Mouse (Mus musculus) WW6 (cell line): ENCODE measurements around the gene Pimreg.

Experiments used
- DNase-seq: peaks from one replicate; pipeline ENCODE4 v3.0.0-alpha.2; 2013; ENCODE audit warnings: low read depth, low spot score

The Pimreg gene

DNA sequence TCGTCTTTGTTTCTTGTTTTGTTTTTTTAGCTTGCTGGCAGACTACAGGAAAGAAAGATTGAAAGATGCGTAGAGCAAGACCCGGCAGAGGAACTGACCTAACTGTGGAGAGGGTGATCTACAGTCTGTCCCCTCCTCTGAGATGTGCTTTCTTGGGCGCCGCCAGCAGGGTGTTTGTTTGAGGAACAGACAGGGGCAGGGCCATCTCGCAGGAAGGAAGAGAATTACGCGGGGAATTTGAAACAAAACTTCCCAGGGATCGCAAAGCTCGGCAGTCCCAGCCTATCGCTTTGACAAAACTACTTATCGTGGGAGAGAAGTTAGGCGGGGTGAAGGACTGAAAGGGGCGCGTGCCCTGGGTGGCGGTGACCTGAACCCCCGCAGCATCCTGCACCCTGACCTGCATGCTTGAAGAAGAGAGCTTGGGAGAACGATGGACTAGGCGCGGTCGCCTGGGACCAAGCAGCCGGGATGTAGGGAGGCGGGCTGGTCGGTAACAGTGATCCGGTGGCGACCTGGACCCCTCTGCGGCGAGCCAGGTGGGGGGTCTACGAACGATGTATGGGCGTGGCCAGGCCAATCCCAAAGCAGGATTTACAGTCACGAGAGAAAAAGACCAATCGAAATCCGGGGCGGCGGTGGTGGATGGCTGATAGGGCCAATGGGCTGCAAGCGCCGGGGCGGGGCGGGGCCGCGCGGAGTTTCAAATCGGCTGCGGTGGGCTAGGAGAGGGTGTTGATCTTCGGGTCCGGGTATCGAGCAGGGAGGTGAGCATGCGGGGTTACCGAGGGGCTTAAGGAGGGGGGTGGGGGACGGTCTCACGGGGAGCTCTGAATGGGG lies at the start of gene Pimreg:
Gene Pimreg, plus strand, starts transcription at position 265 of the 840 bp plus-strand sequence.
- DNase-seq: peak; percentile 89

DNA sequence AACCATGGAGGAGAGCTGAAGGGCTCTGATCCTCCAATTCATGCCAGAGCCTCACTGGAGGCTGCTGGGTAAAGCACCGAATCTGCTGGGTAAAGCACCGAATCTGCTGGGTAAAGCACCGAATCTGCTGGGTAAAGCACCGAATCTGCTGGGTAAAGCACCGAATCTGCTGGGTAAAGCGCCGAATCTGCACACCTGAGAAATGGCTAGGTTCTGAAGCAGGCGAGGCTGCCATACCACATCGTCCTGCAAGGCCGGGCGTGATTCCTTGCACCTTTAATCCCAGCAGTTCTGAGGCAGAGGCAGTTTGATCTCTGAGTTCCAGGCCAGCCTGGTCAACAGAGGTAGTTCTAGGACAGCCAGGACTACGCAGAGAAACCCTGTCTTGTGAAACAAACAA lies 49.4 kb upstream of the Pimreg start:
- DNase-seq: no peak

- peak; percentile 53 for DNase-seq
Measured at GRCm38 (mm10) chr11:71995968-71996511, 45.8 kb upstream of the Pimreg start.

GRCm38 (mm10) chr11:71996805-71997204 lies 45.0 kb upstream of the Pimreg start:
- no peak for DNase-seq

GRCm38 (mm10) chr11:72000194-72000593 lies 41.6 kb upstream of the Pimreg start:
- DNase-seq: no peak

GRCm38 (mm10) chr11:72002138-72002853 lies 39.5 kb upstream of the Pimreg start:
- DNase-seq: no peak

DNA sequence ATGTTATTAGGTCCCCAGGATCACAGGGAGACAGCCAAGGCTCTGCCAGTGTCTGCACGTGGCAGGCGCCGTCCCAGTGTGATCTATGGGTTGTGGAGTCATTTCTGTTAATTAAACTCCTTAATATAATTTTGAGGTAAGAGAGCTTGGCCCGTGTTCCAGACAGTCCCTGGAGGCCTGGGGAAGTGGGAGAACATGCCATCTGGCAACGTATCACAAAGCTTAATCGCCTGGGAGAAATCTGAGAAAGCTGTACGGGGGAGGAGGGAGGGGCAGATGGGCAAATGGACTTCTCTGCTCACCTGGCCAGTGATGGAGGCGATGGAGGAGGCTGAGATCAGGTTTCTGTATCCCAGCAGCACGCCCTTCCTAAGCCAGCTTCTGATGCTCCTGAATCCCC lies 38.7 kb upstream of the Pimreg start:
- no peak for DNase-seq

GRCm38 (mm10) chr11:72005547-72005946 lies 36.3 kb upstream of the Pimreg start:
- DNase-seq: no peak

DNA sequence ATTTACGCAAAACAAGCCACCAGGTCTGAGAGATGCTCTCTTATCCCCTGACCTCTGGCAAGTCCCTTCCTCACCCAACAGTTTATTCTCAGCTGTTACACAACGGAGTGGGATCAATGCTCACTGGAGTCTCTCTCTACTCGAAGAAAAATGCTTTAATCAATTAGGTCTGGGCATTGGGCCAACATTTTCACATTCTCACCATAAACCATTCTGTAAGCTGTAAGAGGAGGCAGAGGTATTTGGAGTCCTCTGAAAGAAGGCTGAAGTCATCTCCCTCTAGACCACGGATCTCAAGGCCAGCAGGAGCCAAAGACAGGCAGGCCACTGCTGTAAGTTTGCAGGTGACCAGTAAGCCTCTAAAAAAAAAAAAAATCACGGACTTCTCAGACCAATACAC lies 31.5 kb upstream of the Pimreg start:
- no peak for DNase-seq

DNA sequence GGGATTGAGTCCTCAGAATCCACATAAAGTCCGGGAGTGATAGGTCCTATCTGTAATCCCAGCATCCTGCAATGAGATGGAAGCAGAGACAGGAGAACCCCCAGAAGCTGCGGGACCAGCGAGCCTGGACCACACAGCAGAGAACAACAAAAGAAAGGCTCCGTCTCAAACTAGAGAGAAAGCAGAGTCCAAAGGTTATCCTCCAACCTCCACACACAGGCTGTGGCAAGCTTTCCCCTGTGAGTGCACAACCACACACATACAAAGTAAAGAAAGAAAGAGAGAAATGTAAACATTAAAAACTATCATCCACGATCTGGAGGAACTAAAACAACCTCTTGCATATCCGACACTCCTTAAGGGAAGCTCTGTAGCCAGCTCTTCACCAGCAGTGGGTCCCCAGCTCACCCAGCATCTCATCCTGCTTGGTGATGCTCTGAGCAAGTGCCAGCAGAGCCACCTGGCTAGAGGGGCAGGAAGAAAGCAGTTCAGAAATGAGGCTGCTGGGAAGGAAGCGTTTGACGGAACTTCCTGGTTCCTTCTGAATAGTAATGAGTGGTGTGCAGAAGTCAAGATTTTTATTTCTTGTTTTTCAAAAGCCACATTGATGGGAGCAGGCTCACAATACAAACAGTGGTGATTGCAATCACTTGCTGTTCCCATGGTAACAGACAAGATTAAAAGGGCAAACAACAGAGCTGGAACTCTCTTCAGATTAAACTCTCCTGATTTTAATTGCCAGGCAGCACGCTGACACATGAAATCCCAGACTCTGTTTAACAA lies 30.7 kb upstream of the Pimreg start:
- no peak for DNase-seq

DNA sequence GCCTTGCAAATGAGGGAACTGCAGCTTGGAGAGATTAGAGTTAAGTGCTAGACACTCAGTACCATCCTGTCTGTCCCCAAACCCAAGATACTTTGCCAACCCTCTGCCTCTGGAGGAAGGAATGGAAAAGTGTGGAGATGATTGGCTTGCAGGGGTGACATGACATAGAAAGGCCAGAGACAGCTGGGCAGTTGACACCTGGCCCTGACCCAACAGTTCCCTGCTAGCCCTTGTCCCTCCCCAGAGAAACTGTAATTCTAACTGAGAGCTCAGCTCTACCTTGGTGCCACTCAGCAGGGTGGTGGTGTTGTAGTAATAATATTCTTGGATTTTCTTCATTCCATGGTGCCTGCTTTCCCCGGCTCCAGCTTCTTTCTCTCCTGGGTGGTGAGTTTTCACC lies 29.9 kb upstream of the Pimreg start:
- DNase-seq: no peak

DNA sequence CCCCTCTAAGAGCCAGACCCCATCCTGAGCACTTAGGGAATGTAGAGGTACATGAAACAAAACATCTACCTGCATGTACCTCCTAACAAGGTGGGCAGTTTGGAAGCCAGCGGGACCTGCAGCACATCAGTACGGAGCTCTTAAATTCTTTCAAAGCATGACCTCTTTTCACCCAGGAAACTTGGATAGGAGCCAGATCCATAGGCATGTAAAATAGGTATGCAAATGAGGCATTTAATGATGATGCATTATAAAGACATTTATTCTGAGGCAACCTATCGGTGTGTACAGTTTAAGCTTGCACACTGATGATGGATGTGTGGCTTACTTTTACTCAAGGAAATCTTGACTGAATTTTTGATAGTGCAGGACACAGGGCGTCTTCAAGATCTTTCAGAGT lies 27.2 kb upstream of the Pimreg start:
- DNase-seq: no peak

DNA sequence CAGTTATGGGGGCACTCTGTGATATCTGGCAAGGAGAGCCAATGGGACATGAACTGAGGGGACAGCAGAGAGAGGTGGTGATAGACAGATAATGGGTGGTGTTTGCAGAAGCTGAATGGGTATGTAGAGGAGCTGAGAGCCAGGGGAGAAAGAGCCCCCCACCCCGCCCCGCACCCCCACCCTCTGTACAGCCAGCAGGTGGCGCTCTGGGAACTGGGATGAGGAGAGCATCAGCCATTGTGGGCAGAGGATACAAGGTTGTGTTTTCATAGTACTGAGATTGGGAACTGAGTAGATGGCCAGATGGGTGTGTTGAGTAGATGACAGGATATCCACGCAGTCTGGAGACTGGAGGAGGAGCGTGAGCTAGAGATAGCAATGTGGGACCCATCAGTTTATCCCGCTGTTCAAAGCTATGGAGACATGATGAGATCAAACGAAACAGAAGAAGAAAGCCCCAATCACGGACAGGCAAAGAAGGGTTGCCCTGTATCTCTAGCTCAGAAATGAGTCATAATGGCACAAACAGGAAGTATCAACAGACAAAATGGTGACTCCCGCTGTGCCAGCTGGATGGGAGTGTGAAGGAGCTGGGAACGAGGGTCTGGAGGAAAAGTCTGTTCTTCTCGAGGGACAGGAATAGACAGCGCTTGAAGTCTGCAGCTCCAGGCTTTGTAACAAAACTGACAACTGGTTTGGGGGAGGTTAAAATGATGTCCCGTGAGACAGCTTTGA lies 25.1 kb upstream of the Pimreg start:
- no peak for DNase-seq

DNA sequence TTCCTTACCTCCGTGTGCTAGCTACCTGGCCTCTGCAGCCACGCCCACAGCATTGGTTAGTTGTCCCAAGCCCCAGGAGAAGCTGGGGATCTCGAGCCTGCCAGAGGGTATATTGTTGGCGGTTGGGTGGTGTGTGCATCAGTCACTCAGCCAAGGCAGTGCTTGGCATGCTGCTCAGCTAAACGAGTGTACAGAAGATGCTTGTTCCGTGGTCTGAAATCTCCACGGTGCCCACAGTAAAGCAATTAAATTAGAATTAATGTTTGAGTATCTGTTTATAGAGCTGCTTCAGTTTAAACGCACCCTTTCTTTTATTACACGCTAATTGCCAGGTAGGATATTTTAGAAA lies 24.6 kb upstream of the Pimreg start:
- no peak for DNase-seq

GRCm38 (mm10) chr11:72021015-72021414 lies 20.8 kb upstream of the Pimreg start:
- DNase-seq: no peak

- DNase-seq: no peak
Measured at GRCm38 (mm10) chr11:72022827-72023226, 19.0 kb upstream of the Pimreg start.

DNA sequence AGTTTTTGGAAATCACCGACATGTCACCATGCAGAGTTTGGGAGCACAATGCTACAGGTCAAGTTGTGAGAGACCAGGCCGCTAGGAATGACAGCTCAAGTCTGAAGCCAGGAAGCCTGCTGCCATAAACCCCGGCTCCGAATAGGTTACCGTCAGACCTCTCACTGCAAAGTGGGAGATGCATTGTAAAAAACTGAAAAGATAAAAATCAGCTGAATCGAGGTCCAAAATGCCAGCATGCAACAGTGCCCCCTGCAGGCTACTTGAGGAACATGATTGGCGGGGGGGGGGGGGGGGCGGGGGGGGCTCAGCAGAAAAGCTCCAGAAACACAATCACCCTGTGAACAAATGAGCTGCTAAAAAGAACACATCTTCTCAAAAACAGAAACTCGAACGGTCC lies 18.3 kb upstream of the Pimreg start:
- DNase-seq: no peak

- no peak for DNase-seq
Measured at GRCm38 (mm10) chr11:72024193-72024781, 17.5 kb upstream of the Pimreg start.

- no peak for DNase-seq
Measured at GRCm38 (mm10) chr11:72025843-72026242, 16.0 kb upstream of the Pimreg start.

DNA sequence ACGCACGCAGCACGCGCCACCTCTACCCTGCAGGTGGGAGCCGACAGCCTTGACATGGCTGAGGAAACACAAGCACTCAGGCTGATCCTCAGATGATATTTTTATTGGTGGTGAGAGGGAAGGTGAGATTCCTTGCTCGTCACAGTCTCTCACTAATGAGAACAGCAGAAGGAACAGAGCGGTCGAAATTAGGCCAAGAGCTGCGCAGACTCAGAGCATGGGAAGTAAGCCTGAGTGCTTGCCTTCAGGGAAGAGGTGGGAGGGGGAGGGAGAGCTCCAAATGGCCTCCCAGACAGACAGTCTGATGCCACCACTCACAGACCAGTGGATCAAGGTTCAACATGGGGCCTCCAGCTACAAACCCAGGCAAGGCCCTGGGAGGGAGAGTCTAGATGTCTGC lies 15.3 kb upstream of the Pimreg start:
- no peak for DNase-seq

GRCm38 (mm10) chr11:72027836-72028235 lies 14.0 kb upstream of the Pimreg start:
- DNase-seq: no peak
